Mouse (Mus musculus): ENCODE data around the gene Spindoc. TPM values are rescaled to one million over a fixed set of nuclear protein-coding genes. Genes with fewer than 3 reads are reported as not detected.

Spindoc gene
- total and polyA plus RNA-seq, 3 experiments: 13.0 to 54.1 TPM; not detected in 1

- Histone ChIP-seq H3K4me1 (ENCODE audit: control insufficient read depth in 1 of 2, insufficient read depth in 2 of 2, low read length in 2 of 2) (peaks cover 4 to 21% of the 10 kb centered on the region in 2 experiments), H3K79me2 (ENCODE audit: control insufficient read depth, insufficient read depth, low read length, poor library complexity) (peaks cover 19% of the 10 kb centered on the region), H3K27ac (ENCODE audit: control insufficient read depth, low read depth, low read length) (peak overlapping the region; percentile 26), H3K36me3 (ENCODE audit: control insufficient read depth in 1 of 2, insufficient read depth in 2 of 2, low read length in 2 of 2) (peaks cover 0 to 17% of the 10 kb centered on the region in 2 experiments; a peak in 2 of 4 replicates), H3K27me3 (ENCODE audit: control insufficient read depth in 1 of 2, insufficient read depth in 2 of 2, low read length in 2 of 2) (no peaks in the 10 kb centered on the region; a peak in 1 of 4 replicates), H3K4me3 (ENCODE audit: control insufficient read depth in 1 of 2, insufficient read depth in 1 of 2, low read depth in 2 of 2, low read length in 2 of 2) (peak overlapping the region; percentile 88), H3K9ac (ENCODE audit: control insufficient read depth, low read depth, low read length, poor library complexity, severe bottlenecking) (peak overlapping the region; percentile 78), H3K9me3 (replicated peaks; ENCODE audit: insufficient read depth, low read length) (no peaks in the 10 kb centered on the region)
- TF ChIP-seq HCFC1 (IDR thresholded peaks at IDR 0.05; ENCODE audit: low read depth, low read length) (peak; percentile 60), RAD21 (IDR thresholded peaks at IDR 0.05; ENCODE audit: low read depth, low read length) (peak; percentile 63), CHD1 (IDR thresholded peaks at IDR 0.05; ENCODE audit: low read depth, low read length) (0 out of 2 replicates have a peak, but pooled peaks have one; percentile 46), USF1 (IDR thresholded peaks at IDR 0.05; ENCODE audit: low read depth, low read length) (no peak), GABPA (IDR thresholded peaks at IDR 0.05; ENCODE audit: low read depth, low read length) (no peak), ZNF384 (IDR thresholded peaks at IDR 0.05; ENCODE audit: low read depth, low read length) (0 out of 2 replicates have a peak, but pooled peaks have one; percentile 4), ZC3H11A (IDR thresholded peaks at IDR 0.05; ENCODE audit: low read depth, low read length) (peak; percentile 46), MAFK (IDR thresholded peaks at IDR 0.05; ENCODE audit: borderline replicate concordance, low read depth, low read length) (no peak), MYB (IDR thresholded peaks at IDR 0.05; ENCODE audit: low read depth, low read length) (no peak), CTCF (IDR thresholded peaks at IDR 0.05 in 2 of 3, conservative IDR thresholded peaks at IDR 0.05 in 1 of 3; ENCODE audit: control insufficient read depth in 1 of 3, insufficient read depth in 1 of 3, low read depth in 2 of 3, low read length in 3 of 3, poor library complexity in 1 of 3, severe bottlenecking in 1 of 3) (peak in 2 of 3 experiments; percentile 72 to 96; a peak in 5 of 6 replicates), KAT2A (conservative IDR thresholded peaks at IDR 0.05; ENCODE audit: low read depth, low read length) (no peak), EP300 (IDR thresholded peaks at IDR 0.05; ENCODE audit: low read depth in 1 of 2, low read length in 2 of 2) (no peak), SMC3 (IDR thresholded peaks at IDR 0.05; ENCODE audit: low read depth, low read length) (peak; percentile 76), SIN3A (IDR thresholded peaks at IDR 0.05; ENCODE audit: low read length) (peak; percentile 25; the same call in 1 of the 2 replicates)
- DNase-seq (ENCODE audit: low read depth, low spot score): peak; percentile 80
Observed at GRCm38 (mm10) chr19:7417911-7418849, 35.4 kb upstream of the Spindoc start.

GRCm38 (mm10) chr19:7416834-7417735 lies 34.3 kb upstream of the Spindoc start, which contains the start of gene 2700081O15Rik:
TSS of gene 2700081O15Rik (plus strand) at chr19:7417625.
- Histone ChIP-seq H3K79me2 (ENCODE audit: control insufficient read depth, insufficient read depth, low read length, poor library complexity) (peaks cover 19% of the 10 kb centered on the region), H3K9me3 (replicated peaks; ENCODE audit: insufficient read depth, low read length) (no peaks in the 10 kb centered on the region), H3K9ac (ENCODE audit: control insufficient read depth, low read depth, low read length, poor library complexity, severe bottlenecking) (peak within 1 kb of the TSS; percentile 86), H3K36me3 (ENCODE audit: control insufficient read depth in 1 of 2, insufficient read depth in 2 of 2, low read length in 2 of 2) (peaks cover 0 to 17% of the 10 kb centered on the region in 2 experiments; a peak in 2 of 4 replicates), H3K27ac (ENCODE audit: control insufficient read depth, low read depth, low read length) (peak within 1 kb of the TSS; percentile 26), H3K27me3 (ENCODE audit: control insufficient read depth in 1 of 2, insufficient read depth in 2 of 2, low read length in 2 of 2) (peaks cover 0 to 2% of the 10 kb centered on the region in 2 experiments; a peak in 2 of 4 replicates), H3K4me3 (ENCODE audit: control insufficient read depth in 1 of 2, insufficient read depth in 1 of 2, low read depth in 2 of 2, low read length in 2 of 2) (peak within 1 kb of the TSS; percentile 88 to 96), H3K4me1 (ENCODE audit: control insufficient read depth in 1 of 2, insufficient read depth in 2 of 2, low read length in 2 of 2) (peaks cover 4 to 21% of the 10 kb centered on the region in 2 experiments)
- peak; percentile 80 for DNase-seq (ENCODE audit: low read depth, low spot score)
- TF ChIP-seq ZC3H11A (IDR thresholded peaks at IDR 0.05; ENCODE audit: low read depth, low read length) (no peak), CTCF (IDR thresholded peaks at IDR 0.05 in 2 of 3, conservative IDR thresholded peaks at IDR 0.05 in 1 of 3; ENCODE audit: control insufficient read depth in 1 of 3, insufficient read depth in 1 of 3, low read depth in 2 of 3, low read length in 3 of 3, poor library complexity in 1 of 3, severe bottlenecking in 1 of 3) (0 out of 6 replicates have a peak, but pooled peaks of 1 of the 3 experiments have one; percentile 2), POLR2AphosphoS2 (IDR thresholded peaks at IDR 0.05; ENCODE audit: low read length) (no peak), MAX (IDR thresholded peaks at IDR 0.05; ENCODE audit: low read length) (no peak), MEF2A (IDR thresholded peaks at IDR 0.05; ENCODE audit: extremely low read depth, insufficient replicate concordance, low read depth, low read length, poor library complexity, severe bottlenecking) (no peak), GABPA (IDR thresholded peaks at IDR 0.05; ENCODE audit: low read depth, low read length) (no peak), MAFK (IDR thresholded peaks at IDR 0.05; ENCODE audit: borderline replicate concordance, low read depth, low read length) (no peak), MYC (IDR thresholded peaks at IDR 0.05; ENCODE audit: low read depth, low read length) (no peak), GATA1 (IDR thresholded peaks at IDR 0.05; ENCODE audit: low read depth, low read length) (no peak), ELF1 (IDR thresholded peaks at IDR 0.05; ENCODE audit: low read depth, low read length) (no peak), UBTF (IDR thresholded peaks at IDR 0.05; ENCODE audit: borderline replicate concordance, insufficient read depth, low read depth, low read length) (no peak), BHLHE40 (IDR thresholded peaks at IDR 0.05; ENCODE audit: borderline replicate concordance, low read depth, low read length) (no peak), SMC3 (IDR thresholded peaks at IDR 0.05; ENCODE audit: low read depth, low read length) (no peak), MYB (IDR thresholded peaks at IDR 0.05; ENCODE audit: low read depth, low read length) (no peak), TAL1 (IDR thresholded peaks at IDR 0.05; ENCODE audit: low read length) (no peak), USF1 (IDR thresholded peaks at IDR 0.05; ENCODE audit: low read depth, low read length) (no peak), NELFE (IDR thresholded peaks at IDR 0.05; ENCODE audit: low read depth, low read length) (peak; percentile 40; the same call in 1 of the 2 replicates)
